Mouse (Mus musculus): ENCODE measurements around the gene Rnf183. TPM values are rescaled to one million over a fixed set of nuclear protein-coding genes. Genes with fewer than 3 reads are reported as not detected.
"Not testable (repeated sequence)": the region's sequence is repeated elsewhere in the genome, so short reads cannot be mapped to it uniquely, and the experiment has no call there.

Gene Rnf183
- total RNA-seq (2021): not detected
- long read RNA-seq, experiment 1: 0 reads
- long read RNA-seq, experiment 2: 0 reads

DNA sequence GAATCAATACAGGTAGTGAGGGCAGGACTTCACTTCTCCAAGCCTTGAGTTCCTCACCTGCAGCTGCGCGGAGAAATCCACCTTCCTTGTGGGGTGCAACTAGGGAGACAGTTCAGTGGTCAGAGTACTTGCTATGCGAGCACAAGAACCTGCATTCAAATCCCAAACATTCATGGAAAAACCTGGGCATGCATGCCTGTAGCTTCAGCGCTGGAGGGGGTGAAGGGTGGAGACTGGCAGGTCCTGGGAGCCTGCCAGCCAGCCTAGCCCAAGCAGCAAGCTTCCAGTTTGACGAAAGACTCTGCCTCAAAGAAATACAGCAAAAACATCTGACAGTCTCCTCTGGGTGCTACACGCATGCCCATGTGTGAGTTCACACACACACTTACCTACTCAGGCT, at the start of gene Rnf183:
Rnf183 (minus strand) TSS at position 172 of the 400 bp plus-strand sequence.
- DNase-seq: no peak

- no peak for DNase-seq
Measured at GRCm38 (mm10) chr4:62480709-62481605, 45.9 kb upstream of the Rnf183 start.

- DNase-seq: no peak
Measured at GRCm38 (mm10) chr4:62479937-62480708, 45.1 kb upstream of the Rnf183 start, which contains the start of gene Bspry. Gene Bspry (plus strand): TSS chr4:62480053.

DNA sequence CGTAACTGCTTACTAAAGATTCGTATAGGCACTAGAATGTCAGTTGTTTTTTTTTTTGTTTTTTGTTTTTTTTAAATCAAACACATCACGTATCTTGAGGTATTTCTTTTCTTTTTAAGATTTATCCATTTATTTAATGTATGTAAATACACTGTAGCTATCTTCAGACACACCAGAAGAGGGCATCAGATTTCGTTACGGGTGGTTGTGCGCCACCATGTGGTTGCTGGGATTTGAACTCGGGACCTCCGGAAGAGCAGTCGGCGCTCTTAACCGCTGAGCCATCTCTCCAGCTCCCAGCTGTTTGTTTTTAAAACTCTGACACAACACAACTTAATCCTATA, 44.5 kb upstream of the Rnf183 start:
- DNase-seq: not testable (repeated sequence)

GRCm38 (mm10) chr4:62477542-62478244, 42.6 kb upstream of the Rnf183 start:
- no peak for DNase-seq

- DNase-seq: no peak
Measured at GRCm38 (mm10) chr4:62475793-62476192, 40.7 kb upstream of the Rnf183 start.

DNA sequence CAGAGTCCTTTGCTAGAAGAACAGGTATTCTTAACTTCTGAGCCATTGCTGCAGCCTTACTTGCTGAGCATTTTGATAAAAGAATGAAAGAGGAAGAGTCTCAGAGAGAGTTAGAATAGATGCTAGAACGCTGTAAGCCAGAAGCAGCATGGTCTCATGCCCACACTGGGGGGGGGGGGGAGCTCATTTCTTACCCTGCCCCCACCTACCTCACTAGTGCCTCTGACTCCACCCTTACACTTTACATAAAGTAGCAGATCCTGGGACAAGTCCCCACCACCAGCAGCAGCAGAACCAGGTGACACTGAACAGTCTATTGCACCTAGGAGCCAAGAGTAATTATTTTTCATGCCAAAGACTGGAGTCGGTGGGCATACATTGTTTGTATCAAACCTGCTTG, 40.1 kb upstream of the Rnf183 start:
- DNase-seq: no peak

GRCm38 (mm10) chr4:62472071-62472470, 37.0 kb upstream of the Rnf183 start:
- DNase-seq: no peak

- DNase-seq: peak; percentile 53
Measured at GRCm38 (mm10) chr4:62470598-62471051, 35.6 kb upstream of the Rnf183 start, which contains the start of gene Wdr31. Gene Wdr31 (minus strand): TSS chr4:62470896.

- no peak for DNase-seq
Measured at GRCm38 (mm10) chr4:62468158-62468557, 33.1 kb upstream of the Rnf183 start.

DNA sequence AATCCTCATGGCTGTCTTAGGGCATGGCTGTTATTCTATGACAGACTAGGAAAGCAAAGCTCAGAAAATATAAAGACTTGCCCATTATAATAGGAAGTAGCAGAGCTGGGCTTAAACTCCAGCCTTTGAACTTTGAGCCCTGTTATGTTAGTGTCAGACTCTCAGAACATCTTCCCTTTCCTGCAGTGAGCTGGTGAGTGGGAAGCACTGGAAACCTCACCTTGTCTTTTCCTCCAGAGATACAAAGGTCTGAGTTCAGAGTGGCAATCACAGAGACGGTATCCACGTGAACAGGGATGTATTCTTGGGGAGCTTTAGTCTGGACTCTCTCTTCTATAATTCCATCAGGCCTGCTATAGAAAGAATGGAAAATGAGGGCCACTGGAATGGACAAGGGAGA, 28.1 kb upstream of the Rnf183 start:
- no peak for DNase-seq

DNA sequence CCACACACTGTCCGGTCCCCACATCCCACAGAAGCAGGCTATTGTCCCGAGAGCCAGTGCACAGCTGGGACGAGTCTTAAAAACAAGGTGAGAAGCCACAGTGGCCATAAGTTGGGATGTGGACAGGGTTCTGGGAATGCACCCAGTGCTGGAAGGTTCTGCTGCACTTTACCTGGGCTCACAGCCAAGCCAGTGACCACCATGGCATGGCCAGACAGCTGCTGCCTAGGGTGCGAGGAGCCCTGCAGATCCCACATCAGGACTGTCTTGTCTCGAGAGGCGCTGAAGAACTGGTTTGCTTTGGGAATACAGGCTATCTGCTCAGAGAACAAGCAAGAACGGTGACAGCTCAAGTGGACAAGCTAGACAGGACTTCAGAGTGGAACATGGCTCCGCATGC, 25.3 kb upstream of the Rnf183 start:
- no peak for DNase-seq

GRCm38 (mm10) chr4:62459081-62459480, 24.0 kb upstream of the Rnf183 start:
- DNase-seq: no peak

DNA sequence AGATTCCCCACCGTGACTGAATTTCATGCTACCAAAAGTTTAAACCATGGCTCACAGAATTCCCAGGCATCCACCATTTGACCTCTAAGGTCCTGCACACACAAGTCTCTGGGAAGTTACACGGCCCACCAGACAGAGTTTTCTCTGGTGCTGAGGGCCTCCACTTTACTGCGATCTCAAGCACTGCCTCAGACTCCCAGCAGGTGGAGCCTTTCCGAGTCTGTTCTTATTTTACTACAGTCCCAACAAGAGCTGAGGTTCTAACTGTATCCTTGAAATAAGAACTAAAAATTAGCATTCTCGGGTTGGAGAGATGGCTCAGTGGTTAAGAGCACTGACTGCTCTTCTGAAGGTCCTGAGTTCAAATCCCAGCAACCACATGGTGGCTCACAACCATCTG, 19.9 kb upstream of the Rnf183 start:
- no peak for DNase-seq

DNA sequence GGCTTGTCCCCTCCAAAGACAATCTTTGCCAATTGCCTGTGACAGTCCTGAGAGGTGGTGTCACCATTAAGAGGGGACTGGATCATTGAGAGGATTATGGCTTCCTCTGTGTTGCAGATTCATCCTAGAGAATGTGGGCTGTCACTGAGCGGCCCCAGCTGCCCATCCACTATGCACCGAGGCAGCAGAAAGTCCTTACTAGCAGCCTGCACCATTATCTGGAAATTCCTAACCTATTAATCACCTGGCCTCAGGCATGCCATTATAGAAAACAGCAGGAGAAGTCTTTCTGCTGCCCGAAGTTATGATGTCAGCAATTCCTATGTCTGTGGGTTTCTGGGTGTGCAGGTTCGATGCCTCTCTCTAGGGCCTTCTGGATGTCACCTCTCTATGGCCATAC, 5.9 kb upstream of the Rnf183 start:
- DNase-seq: no peak

DNA sequence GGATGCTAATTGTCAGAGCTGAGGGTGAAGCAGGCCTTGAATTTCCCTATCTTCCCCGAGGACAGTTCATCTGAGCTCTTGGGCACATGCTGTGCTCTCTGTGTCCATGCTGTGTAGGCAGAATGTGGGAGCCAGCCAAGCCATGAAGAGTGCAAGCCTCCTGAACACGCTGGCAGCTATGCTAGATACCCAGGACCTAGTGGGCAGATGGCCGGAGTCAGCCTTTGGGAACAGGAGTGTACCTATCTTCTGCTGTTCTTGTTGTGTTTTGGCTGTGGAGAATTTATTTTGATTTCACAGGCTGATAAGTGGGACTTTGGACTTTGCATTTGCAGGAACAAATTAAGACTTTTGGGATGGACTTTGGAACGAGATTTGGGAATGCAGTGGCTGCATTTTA, 5.5 kb upstream of the Rnf183 start:
- DNase-seq: no peak

GRCm38 (mm10) chr4:62439793-62440192, 4.7 kb upstream of the Rnf183 start:
- DNase-seq: no peak

DNA sequence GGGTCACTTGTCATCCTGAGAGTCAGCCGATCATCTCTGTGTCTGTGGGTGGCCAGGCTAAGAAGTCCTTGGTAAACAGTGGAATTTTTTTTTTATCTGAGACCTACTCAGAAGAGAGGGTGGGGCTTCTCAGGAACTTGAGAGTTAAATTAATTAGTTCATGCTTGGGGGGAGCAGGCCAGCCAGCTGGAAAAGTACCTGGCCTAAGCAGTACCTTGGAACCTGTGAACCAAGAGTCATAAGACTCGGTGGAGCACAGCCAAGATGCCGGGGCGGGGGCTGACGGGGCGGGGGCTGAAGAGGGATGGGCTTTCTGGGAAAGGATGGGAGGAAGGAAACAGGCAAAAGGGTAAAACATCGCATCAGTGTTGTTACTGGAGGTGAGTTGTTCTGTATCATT, 2.8 kb upstream of the Rnf183 start:
- DNase-seq: no peak

DNA sequence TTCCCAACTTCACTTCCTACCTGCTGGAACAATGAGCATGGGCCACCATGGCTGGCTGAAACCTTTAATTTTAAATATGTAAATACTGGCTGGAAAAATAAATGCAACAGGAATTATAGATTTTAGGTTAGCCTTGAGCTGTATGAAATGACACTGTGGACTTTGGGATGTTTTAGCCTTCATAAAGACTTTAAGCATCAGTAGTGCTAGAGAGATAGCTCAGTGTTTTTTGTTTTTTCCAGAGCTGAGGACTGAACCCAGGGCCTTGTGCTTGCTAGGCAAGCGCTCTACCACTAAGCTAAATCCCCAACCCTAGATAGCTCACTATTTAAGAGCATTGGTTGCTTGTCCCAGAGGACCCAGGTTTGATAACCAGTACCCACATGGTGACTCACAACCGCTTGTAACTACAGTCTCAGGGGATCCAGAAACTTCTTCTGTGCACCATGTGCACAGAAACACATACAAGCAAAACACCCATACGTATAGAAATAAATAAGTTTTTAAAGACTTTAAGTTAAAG, 2.3 kb upstream of the Rnf183 start:
- DNase-seq: no peak

DNA sequence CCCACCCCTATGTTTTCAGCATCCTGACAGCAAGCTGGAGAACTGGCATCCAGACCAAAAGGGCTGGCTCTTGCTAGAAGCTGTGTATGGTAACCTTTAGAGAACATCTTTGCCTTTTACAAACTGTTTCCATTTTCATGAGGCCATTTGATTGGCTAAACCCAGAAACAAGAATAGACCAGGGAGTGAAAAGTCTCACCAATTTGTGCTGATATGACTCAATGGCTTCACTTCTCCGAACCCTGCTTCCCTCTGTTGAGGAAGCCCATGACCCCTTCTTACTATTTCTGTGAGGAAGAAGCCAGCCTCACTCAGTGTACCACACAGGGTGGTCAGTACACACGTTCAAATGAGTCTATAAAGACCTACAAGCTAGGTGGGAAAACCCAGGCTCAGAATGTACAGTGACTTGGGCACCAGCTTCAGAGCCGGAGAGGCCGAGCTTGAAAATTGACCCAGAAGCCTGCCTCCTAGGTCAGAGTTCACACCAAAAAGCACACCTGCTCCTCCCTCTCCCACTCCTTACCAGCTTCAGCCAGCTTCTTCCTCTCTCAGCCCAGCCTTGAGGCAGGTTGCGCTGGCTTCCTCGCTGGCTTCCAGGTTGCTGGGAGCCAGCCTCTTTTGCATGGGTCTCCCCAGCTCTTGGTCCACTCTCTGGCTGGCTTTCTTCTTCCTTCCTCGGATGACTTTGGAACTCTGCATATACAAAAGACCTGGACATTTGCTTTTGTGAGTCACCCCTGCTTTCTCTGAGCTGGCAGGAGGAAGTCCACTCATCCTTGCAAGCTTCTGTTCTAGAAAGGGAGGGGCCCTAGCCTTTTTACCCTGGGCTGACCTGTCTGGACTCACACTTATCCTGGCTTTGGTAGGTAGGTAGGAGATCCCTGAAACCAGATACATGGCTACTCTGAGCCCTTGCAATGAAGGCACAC, 847 bp downstream of the Rnf183 start:
- no peak for DNase-seq

DNA sequence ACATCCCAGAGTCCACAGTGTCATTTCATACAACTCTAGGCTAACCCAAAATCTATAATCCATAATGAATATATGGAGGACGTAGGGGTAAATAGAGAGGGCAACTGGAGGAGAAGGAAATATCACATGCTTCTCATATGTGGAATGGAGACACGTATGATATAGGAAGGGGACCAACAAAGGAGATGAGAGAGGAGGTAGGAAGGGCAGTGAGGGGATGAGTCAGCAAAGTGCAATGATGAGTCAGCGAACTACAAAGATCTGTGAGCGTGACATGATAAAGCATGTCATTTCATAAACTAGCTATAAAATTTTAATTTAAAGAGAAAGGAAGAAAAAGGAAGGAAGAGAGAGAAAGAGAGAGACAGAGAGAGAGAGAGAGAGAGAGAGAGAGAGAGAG, 3.5 kb downstream of the Rnf183 start:
- DNase-seq: no peak
